Mouse (Mus musculus): Measurements from ENCODE around the gene Cyb5d1. TPM values are rescaled to one million over a fixed set of nuclear protein-coding genes. Genes with fewer than 3 reads are reported as not detected.

The Cyb5d1 gene
- total RNA-seq, 2 experiments from 2014 or later, result 37.9 to 39.8 TPM

DNA sequence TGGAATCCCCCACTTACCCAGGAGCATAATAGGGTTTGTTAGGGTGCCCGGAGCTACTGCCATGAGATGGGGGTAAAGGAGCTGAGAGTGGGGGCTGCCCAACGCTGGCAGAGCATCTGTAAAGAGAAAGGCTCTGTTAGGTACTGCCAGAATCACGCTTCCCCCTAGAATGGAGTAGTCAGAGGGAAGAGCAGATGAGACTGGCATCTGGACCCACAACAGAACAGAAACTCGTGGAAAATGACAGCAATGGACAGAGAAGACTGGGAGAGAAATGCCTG, 12.2 kb upstream of the Cyb5d1 start:
- intact Hi-C loops (cut with DNase I), result no loop called here
- DNase-seq (ENCODE audit: extremely low spot score in 1 of 2, low spot score in 2 of 2), result no peak

DNA sequence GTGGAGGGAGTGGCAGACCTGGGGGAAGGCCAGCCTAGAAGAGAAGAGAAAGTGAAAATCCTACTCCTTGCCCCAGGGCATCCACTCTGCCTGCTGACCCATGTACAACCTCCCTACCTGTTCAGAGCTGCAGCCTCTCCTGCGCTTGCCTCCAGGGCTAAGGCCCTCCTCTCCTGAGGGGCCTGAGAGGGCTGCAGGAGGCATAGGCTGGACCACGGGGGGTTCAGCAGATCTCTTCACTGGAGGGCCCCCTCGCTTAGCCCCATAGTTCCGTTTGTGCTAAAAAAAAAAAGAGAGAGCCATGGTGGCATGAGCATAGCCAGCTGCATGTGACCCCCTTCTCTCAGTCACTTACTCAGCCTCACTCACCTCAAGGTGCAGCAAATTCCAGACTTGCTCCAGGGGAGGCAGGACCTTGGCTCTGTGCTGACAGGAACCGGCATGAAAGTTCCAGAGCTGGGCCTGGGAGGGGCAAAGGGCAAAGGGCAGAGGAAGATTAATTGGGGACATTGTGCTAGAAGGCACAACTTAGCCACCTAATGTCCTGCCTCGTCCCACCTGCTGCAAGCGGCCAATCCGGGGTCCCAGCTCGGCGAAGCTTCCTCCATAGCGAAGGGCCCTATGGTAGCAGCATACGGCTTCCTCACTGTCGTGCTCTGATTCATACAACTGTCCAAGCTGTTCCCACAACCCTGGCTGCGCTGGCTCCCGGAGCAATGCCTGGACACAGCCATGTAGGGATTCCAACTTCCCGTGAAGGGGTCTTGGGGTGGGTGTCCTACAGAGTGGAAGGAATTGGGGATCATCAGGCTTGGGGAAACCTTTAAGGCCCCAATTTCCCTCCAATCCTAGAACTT, 11.7 kb upstream of the Cyb5d1 start:
- no peak for DNase-seq (ENCODE audit: extremely low spot score in 1 of 2, low spot score in 2 of 2)
- intact Hi-C loops (cut with DNase I), result no loop called here

GRCm38 (mm10) chr11:69406282-69406681, 10.9 kb upstream of the Cyb5d1 start:
- intact Hi-C loops (cut with DNase I), result no loop called here
- DNase-seq (ENCODE audit: extremely low spot score in 1 of 2, low spot score in 2 of 2), result peak in 1 of 2 experiments; percentile 46

DNA sequence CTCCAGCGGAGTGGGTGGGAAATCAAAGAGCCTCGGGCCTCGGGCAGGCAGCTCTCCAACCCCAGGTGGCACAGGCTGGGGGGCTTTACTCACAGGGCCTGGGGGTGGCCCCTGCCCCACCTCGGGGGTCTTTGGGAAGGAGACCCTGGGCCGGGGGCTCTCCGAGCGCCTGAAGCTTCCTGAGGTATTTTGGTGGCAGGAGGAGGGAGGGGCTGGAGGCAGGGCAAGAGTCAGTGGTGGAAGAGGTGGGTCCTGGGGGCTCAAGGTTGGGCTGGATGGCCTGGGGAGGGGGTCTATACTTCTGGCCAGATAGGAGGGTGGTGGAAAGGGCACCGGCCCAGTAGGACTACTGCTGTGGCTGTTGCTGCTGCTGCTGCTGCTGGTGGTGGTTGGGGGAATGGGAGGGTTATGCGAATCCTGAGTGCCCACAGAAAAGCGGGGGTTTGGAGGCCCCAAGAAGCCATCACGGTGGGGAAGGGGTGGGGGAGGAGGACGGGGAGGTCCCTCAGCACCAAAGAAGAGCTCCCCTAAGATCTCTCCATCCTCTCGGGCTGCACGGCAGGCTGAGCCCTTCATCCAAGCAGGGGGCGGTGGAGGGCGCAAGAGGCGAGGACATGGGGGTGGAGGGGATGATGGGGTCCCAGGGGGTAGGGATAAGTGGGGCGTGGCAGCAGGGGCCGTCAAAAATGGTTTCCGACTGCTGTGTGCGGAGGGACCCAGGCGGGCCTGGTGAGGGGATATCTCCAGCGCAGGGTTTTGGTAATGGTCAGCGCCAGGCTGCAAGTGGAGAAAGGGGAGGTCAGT, 10.2 kb upstream of the Cyb5d1 start:
- DNase-seq (ENCODE audit: extremely low spot score in 1 of 2, low spot score in 2 of 2), result no peak
- intact Hi-C loops (cut with DNase I), result no loop called here

DNA sequence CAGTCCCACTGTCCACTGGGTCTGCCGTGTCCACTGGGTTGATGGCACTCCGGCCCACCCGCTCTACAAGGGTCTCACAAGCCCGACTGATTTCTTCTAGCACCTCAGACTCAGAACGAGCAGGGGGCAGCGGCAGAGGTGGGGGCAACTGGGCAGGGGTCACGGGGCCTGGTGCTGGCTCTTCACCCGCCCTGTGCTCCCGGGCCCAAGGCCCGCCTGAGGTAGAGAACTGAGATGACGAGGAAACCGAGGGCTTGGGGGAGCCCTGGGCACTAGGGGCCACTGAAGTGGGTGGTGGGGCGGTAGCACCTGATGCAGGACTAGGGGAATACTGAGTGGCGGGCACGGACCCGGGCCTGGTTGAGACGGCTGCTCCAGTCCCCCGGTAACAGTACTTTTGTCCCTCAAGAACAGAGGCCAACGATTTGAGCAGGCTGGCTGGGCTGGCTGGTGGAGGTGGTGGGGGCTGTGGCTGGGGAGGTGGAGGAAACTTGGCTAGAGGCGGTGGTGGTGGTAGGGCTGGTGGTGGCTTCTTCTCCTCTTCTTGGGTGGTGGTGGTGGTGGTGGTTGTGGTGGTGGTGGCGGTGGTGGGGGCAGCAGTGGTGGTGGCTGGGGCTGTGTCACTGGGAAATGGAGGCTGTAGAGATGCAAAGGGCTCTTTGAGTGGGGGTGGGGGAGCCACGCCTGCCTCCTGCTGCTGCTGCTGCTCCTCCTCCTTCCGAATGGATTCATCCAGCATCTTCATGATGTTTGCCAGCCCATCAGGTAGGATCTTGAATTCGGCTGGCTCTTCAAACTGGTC, 9.4 kb upstream of the Cyb5d1 start:
- DNase-seq (ENCODE audit: extremely low spot score in 1 of 2, low spot score in 2 of 2), result no peak
- intact Hi-C loops (cut with DNase I), result loop anchor here (5.0 kb wide), 1 partner anchor 108 kb away; no protein-coding TSS in a partner anchor

GRCm38 (mm10) chr11:69403691-69404594, 8.5 kb upstream of the Cyb5d1 start:
- intact Hi-C loops (cut with DNase I), result loop anchor here (5.0 kb wide), 1 partner anchor 108 kb away; no protein-coding TSS in a partner anchor
- peak in 1 of 2 experiments; percentile 37 for DNase-seq (ENCODE audit: extremely low spot score in 1 of 2, low spot score in 2 of 2)

- intact Hi-C loops (cut with DNase I), result loop anchor here (2.0 to 5.0 kb wide), 2 partner anchors 31 to 110 kb away; no protein-coding TSS in a partner anchor
- DNase-seq (ENCODE audit: extremely low spot score in 1 of 2, low spot score in 2 of 2), result no peak
Measured at GRCm38 (mm10) chr11:69401987-69402386, 6.6 kb upstream of the Cyb5d1 start.

DNA sequence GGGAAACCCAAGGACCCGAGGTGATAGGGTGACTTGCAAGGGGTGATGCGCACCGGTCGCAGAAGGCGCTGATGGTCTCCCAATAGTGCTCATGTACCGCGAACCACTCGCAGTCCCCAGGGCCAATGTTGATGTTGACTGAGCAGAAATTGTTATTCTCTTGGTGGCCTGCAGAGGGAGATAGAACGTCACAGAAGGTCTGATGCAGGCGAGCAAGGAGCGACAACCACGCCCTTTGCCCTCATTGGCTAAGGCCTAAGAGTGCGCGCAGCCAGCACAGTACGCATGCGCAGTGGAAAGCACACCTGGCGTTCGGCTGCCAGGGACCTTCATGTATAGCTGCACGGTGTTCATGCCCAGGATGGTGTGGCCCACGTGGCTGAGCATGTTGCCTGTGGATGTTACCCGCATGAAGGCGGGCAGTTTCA, 5.8 kb upstream of the Cyb5d1 start:
- peak; percentile 88 to 91 for DNase-seq (ENCODE audit: extremely low spot score in 1 of 2, low spot score in 2 of 2)
- intact Hi-C loops (cut with DNase I), result loop anchor here (2.0 to 5.0 kb wide), 2 partner anchors 32 to 111 kb away; no protein-coding TSS in a partner anchor

- no peak for DNase-seq (ENCODE audit: extremely low spot score in 1 of 2, low spot score in 2 of 2)
- intact Hi-C loops (cut with DNase I), result loop anchor here (2.0 to 5.0 kb wide), 2 partner anchors 33 to 112 kb away; no protein-coding TSS in a partner anchor
Measured at GRCm38 (mm10) chr11:69400083-69400850, 4.8 kb upstream of the Cyb5d1 start.

- intact Hi-C loops (cut with DNase I), result loop anchor here (2.0 to 5.0 kb wide), 2 partner anchors 33 to 113 kb away; no protein-coding TSS in a partner anchor
- peak in 1 of 2 experiments; percentile 53 for DNase-seq (ENCODE audit: extremely low spot score in 1 of 2, low spot score in 2 of 2)
Measured at GRCm38 (mm10) chr11:69399201-69400082, 4.0 kb upstream of the Cyb5d1 start.

- DNase-seq (ENCODE audit: extremely low spot score in 1 of 2, low spot score in 2 of 2), result peak in 1 of 2 experiments; percentile 44
- intact Hi-C loops (cut with DNase I), result no loop called here
Measured at GRCm38 (mm10) chr11:69398486-69399200, 3.2 kb upstream of the Cyb5d1 start.

DNA sequence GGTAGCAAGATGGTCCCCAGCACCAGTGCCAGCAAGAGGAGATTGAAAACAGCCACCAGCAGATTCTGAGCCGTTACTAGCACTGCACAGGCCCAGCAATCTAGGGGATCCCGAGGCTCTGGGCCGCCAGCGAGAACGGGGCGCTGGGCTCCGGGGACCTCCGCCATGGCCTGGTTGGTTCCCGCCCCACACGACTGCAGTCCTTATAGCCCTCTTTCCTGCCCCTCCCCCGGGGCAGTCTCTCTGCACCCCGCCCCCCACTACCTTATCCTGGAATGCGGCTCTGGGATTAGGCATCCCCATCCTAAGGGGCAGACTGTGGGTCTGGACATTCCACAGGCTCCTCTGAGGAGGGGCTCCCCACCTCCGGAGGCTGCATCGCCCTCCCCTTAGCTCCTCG, 2.6 kb upstream of the Cyb5d1 start, which contains the start of gene Tmem88:
Tmem88 (minus strand) TSS at position 176 of the 400 bp plus-strand sequence.
- intact Hi-C loops (cut with DNase I), result no loop called here
- DNase-seq (ENCODE audit: extremely low spot score in 1 of 2, low spot score in 2 of 2), result peak in 1 of 2 experiments; percentile 73

GRCm38 (mm10) chr11:69397581-69398057, 2.2 kb upstream of the Cyb5d1 start:
- intact Hi-C loops (cut with DNase I), result no loop called here
- peak in 1 of 2 experiments; percentile 61 for DNase-seq (ENCODE audit: extremely low spot score in 1 of 2, low spot score in 2 of 2)

- DNase-seq (ENCODE audit: extremely low spot score in 1 of 2, low spot score in 2 of 2), result peak in 1 of 2 experiments; percentile 69
- intact Hi-C loops (cut with DNase I), result no loop called here
Measured at GRCm38 (mm10) chr11:69396772-69397171, 1.3 kb upstream of the Cyb5d1 start.

GRCm38 (mm10) chr11:69395634-69396373, 373 bp upstream of the Cyb5d1 start:
- DNase-seq (ENCODE audit: extremely low spot score in 1 of 2, low spot score in 2 of 2), result peak; percentile 96 to 98
- intact Hi-C loops (cut with DNase I), result no loop called here

Data from left cerebral cortex, postnatal 10 days (tissue).